Mouse (Mus musculus): ENCODE measurements around the gene Greb1.

- no peak for TF ChIP-seq POLR2A (IDR thresholded peaks at IDR 0.05; ENCODE audit: insufficient read depth, low read depth, low read length)
- no peak for TF ChIP-seq CTCF (IDR thresholded peaks at IDR 0.05)
- no peak for TF ChIP-seq EP300 (IDR thresholded peaks at IDR 0.05; ENCODE audit: insufficient read depth, low read depth, low read length)
These were observed 139.2 kb downstream of the Greb1 start for GRCm38 (mm10) chr12:16661459-16661858.
